Mouse (Mus musculus): ENCODE measurements at regions not wholly inside any gene's neighbourhood (a gene's known extent, or its start where the extent isn't known, plus 50 kb on each side); places are given as distances from the start of the nearest gene placed in this dataset.

- peak; percentile 35 to 53 for DNase-seq
These were observed 54.5 kb upstream of the Mafb start for GRCm38 (mm10) chr2:160421216-160421911.

GRCm38 (mm10) chr2:160424491-160424890 is 57.6 kb upstream of the Mafb start:
- no peak for DNase-seq

GRCm38 (mm10) chr2:160427431-160427830 is 60.6 kb upstream of the Mafb start:
- no peak for DNase-seq

- peak; percentile 94 to 97 for DNase-seq
These were observed 66.4 kb upstream of the Mafb start for GRCm38 (mm10) chr2:160433252-160433651.

GRCm38 (mm10) chr2:160434701-160435100 is 67.8 kb upstream of the Mafb start:
- DNase-seq, result no peak

- DNase-seq, result no peak
These were observed 68.8 kb upstream of the Mafb start for GRCm38 (mm10) chr2:160435622-160436021.

GRCm38 (mm10) chr2:160439028-160439427 is 72.2 kb upstream of the Mafb start:
- peak; percentile 54 to 65 for DNase-seq

- peak in 1 of 2 experiments; percentile 35 for DNase-seq
These were observed 73.4 kb upstream of the Mafb start for GRCm38 (mm10) chr2:160440236-160440635.

GRCm38 (mm10) chr2:160451057-160451456 is 84.2 kb upstream of the Mafb start:
- no peak for DNase-seq

GRCm38 (mm10) chr2:160451481-160452238 is 84.8 kb upstream of the Mafb start:
- peak; percentile 56 to 70 for DNase-seq

GRCm38 (mm10) chr2:160452239-160452530 is 85.3 kb upstream of the Mafb start:
- no peak for DNase-seq

GRCm38 (mm10) chr2:160452730-160453129 is 85.9 kb upstream of the Mafb start:
- no peak for DNase-seq

GRCm38 (mm10) chr2:160455617-160456016 is 88.8 kb upstream of the Mafb start:
- DNase-seq, result no peak

GRCm38 (mm10) chr2:160456681-160457080 is 89.8 kb upstream of the Mafb start:
- no peak for DNase-seq

- DNase-seq, result no peak
These were observed 104.7 kb upstream of the Mafb start for GRCm38 (mm10) chr2:160471561-160471960.

- no peak for DNase-seq
These were observed 109.3 kb upstream of the Mafb start for GRCm38 (mm10) chr2:160476181-160476580.

GRCm38 (mm10) chr2:160479240-160479639 is 112.4 kb upstream of the Mafb start:
- DNase-seq, result no peak

GRCm38 (mm10) chr2:160485097-160485496 is 118.2 kb upstream of the Mafb start:
- DNase-seq, result no peak

- DNase-seq, result no peak
These were observed 118.7 kb upstream of the Mafb start for GRCm38 (mm10) chr2:160485515-160485914.

- no peak for DNase-seq
These were observed 132.9 kb upstream of the Mafb start for GRCm38 (mm10) chr2:160499726-160500125.

- DNase-seq, result peak; percentile 39 to 60
These were observed 136.0 kb upstream of the Mafb start for GRCm38 (mm10) chr2:160502901-160503300.

GRCm38 (mm10) chr2:160503597-160504393 is 136.9 kb upstream of the Mafb start:
- DNase-seq, result peak; percentile 21 to 28

GRCm38 (mm10) chr2:160504394-160504657 is 137.5 kb upstream of the Mafb start:
- DNase-seq, result no peak

GRCm38 (mm10) chr2:160507371-160507770 is 138.3 kb upstream of the Top1 start:
- DNase-seq, result no peak

Data from cerebellum, postnatal 10 days (tissue).